Mouse (Mus musculus): ENCODE data around the gene Ccdc97.
A peak's percentile ranks its signal among the peaks of the same experiment; 100 is the strongest.
"Not testable (repeated sequence)": the region's sequence is repeated elsewhere in the genome, so short reads cannot be mapped to it uniquely, and the experiment has no call there.

Ccdc97 gene

DNA sequence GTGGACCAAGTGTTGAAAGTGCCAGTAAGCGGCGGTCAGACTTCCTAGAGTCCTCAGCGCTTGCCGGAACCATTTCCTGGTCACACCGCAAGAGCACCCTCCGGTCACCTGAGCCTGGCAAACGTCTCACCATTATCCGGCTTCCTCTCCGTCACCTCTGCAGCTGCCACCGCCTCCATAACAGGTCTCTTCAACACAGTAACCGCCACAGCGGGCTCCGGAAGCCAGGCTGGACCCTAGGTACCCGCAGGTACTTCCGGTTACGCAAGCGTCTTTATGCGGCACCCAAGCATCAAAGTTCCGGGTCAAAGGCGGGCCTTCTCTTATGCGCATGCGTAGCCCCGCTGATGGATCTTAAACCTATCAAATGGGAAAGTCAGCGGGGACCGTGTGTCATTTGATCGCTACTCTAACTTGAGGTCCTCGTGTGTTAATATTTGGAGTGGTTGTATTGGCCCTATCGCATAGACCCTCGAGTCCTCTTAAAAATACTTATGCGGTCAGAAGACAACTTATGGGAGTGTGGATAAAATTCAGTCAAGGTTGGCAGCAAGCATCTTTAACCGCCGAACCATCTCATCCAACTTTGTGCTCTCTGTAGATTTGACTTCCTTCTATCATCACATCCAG lies at the start of gene Ccdc97:
Ccdc97 (minus strand) TSS at position 301 of the 630 bp plus-strand sequence.
- peak; percentile 94 to 95 for DNase-seq

DNA sequence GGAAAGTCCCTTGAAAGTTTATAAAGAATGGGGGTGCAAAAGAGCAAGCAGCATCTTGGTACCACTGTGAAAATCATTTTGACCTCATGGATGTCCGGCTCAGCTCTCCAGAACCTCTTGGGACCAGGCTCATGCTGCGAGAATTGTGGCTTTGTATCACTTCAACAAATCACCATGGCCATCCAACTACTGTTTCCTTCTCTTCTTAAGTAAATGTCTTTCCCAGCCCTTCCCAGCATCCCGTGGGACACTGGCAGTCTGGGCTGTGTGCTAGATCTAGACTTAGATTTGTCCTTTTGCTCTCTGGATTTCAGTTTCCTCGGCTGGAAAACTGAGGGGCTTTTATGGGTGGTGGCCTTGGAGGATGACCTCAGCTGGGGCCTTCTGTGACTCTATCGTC lies 49.3 kb upstream of the Ccdc97 start:
- no peak for DNase-seq

DNA sequence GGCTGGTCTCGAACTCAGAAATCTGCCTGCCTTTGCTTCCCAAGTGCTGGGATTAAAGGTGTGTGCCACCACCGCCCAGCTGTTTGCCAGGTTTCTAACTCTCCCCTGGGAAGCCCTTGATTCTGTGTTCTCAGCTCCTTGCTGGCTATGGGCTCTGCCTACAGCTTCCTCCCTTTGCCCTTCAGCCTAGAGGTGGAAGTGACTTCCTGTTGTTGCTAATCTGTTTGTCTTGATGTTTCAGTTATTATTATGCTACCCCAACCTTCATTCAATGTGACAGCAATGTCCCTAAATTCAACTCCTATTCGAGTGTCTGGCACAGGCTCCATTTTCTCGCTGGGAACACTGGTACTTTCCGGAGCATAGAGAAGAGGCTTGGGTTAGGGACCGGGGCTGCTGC lies 47.2 kb upstream of the Ccdc97 start:
- DNase-seq = no peak

DNA sequence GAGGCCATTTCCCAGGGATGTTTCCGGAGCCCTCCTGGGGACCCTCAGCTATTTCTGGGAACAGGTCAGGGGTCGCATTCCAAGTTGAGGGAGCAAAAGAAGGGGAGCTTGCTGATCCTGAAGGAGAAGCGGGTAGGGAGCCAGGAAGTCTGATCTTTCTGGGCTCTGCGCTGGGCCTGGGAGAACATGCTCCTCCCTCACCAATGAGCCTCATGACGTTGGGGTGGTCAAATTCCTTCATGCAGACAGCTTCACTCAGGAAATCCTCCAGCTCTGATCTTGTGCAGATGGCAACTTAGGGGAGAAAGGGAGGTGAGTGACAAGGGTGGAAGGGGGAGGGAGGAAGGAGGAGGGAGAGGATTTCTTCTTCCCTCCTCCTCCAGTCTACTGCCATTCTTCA lies 45.3 kb upstream of the Ccdc97 start:
- DNase-seq = no peak

DNA sequence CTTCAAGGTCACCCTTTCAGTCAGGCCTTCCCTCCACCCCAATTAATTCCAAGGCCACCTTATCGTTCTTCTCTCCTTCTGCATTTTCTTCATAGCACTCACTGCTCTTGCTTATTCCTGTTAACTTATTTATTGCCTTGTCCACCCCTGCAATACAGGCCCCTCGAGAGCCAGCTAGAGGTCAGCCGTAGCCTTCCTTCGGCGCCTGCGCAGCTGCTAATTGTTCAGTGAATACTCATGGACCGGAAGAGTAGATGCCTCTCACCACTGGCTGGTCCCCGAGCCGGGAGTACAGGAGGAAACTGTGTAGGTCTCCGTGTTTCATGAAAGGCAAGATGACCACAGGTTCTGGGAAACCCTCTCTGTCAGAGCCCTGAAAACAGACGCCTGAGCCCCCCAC lies 44.8 kb upstream of the Ccdc97 start:
- no peak for DNase-seq

DNA sequence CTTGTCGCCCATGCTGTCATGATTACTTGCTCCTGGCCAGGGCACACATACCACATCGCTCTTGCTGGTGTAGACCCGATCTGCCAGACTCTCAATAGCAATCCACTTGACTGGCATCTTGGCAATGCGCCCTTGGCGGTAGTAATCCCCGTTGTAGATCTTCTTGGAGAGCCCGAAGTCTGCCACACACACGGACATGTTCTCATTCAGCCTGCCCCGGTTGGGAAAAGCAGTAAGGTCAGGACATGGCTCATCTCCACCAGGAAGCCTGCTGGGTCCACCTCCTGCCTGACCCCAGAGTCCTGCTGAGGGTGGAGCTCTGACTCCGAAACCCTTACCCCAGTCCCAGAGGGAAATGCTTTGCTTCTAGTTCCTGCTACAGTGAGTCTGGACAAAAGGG lies 42.5 kb upstream of the Ccdc97 start:
- peak in 1 of 2 experiments; percentile 40 for DNase-seq

DNA sequence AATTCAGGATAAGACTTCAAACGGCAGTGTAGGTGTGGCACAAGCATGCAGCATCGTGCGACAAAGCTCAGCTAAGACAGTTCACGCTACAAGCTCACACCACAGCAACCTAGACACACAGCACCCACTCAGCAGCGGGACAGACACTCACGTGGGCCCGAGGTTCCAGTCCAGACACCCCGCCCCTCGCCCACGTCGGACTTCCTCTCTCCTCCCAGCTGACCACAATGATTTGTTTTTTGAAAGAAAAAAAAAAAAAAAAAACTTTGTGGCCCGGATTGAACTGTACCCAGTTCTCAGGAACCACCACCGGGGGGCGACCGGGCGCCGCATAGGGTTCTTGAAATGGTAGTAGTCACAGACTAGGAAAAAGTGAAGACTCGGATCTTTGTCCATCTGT lies 37.1 kb upstream of the Ccdc97 start:
- peak; percentile 90 to 96 for DNase-seq

DNA sequence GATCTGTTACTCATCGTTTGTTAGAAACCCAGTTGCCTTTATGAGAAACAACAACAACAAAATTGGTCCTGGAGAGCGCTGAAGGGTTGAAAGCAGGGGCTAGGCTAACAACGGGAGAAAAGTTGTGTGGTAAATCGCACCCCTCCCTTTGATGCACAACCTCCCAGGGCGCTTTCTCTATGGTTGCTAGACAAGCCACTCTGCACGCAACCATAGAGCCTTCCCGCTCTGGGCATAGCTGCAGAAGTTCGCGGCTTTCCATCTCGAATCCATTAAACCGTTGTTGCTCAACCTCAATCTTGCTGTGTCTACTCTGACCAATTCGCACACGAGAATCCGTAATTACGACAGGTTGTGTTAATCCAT lies 36.6 kb upstream of the Ccdc97 start:
- peak in 1 of 2 experiments; percentile 79 for DNase-seq

DNA sequence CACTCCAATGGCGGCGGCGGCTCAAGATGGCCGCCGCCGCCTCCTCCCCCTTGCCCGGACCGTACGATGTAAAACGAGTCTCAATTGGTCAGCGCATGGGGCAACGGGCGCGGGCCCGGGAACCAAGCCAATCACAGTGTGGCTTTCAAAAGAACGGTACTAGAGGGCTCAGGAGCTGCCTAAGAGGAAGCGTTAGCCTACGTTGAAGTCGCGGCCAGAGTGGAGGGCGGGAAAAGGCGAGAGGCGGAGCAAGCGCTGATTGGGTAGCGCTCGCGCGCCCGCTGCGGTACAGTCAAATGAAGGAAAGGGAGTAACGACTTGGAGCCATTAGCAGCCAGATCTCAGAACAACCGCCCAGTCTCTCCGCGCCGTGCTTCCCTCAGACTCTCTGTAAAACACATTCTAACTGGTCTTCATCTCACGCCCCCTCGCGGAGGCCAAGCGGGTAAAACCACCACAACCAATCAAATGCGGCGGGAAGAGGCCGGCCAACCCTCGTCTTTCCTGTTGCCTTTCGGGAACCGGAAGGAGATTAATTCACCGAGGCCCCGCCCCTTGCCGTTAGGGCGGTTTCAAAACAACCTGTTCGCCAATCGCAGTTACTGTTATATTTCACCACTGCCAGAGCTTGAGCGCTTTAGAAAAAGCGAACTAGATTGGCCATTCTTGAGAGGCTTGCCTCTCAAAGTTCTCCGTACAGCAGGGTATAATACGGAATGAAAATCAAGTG lies 36.0 kb upstream of the Ccdc97 start, which contains the start of gene Hnrnpul1:
Hnrnpul1 (minus strand) TSS at position 20 of the 730 bp plus-strand sequence.
- peak; percentile 100 for DNase-seq

DNA sequence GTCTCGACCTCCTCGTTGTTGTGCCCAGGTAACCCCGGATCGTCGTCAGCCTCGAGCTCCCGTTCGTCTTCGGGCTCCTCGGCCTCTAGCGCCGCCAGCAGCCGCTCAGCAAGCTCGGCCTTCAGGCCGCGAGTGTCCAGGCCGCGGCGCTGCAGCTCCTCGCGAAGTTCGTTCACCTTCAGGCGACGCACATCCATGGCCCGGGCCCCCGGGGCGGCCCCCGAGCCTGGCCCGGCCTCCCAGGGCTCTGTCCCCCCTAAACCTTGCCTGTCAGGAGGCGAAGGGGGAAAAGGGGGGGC lies 35.5 kb upstream of the Ccdc97 start:
- no peak for DNase-seq

DNA sequence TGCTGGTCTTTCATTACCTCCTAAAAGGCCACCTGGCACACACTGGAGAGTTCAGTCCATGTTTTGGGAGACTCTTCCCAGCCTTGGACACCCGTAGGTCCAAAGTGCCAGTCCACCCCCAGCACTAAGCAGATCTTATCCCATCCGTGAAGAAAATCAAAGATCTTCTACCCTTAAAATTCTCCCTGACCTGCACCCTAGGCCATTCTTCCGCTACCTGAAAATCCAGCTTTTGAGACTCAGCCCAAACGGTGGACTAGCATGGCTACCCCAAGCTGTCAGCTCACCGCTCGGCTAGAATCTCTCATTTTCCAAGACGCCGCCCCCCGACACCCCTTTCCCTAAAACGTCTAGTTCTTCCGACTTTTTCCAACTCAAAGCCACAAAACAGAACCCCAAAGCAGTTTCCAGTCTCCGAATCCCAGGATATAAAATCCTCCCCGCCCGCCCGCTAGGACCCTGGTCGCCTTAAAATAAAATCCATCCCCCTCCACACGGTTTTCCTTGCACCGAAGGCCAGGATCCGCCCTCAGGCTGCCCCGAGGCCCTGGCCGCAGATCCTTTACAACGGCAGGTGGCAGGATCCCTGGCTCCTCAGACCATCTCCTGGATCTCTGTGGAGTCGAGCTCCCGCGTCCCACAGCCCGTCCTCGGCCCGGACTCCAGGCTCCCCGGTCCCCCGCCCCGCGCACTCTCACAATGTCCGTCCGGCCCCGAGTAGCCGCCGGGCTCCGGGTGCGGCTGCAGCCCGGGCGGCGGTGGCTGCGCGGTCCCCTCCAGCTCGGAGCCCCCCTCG lies 35.0 kb upstream of the Ccdc97 start:
- peak; percentile 12 to 69 for DNase-seq

DNA sequence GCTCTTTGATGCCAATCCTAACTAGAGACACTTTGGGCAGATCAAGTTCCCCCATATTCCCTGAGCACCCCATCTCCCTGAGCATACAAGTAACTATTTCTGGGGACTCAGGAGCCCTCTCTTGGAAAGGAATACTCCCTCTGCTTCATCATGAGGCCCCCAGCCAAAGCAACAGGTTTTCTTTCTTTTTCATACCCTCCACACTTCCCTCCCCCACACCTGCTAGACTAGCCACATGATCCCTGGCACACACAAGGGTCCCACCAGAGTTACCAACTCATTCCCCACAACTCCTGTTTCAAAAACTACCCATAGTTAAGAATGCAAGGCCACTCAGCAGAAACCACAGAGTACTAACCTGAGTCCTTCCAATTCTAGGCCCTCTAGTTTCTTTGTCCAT lies 34.2 kb upstream of the Ccdc97 start:
- DNase-seq = peak in 1 of 2 experiments; percentile 15

DNA sequence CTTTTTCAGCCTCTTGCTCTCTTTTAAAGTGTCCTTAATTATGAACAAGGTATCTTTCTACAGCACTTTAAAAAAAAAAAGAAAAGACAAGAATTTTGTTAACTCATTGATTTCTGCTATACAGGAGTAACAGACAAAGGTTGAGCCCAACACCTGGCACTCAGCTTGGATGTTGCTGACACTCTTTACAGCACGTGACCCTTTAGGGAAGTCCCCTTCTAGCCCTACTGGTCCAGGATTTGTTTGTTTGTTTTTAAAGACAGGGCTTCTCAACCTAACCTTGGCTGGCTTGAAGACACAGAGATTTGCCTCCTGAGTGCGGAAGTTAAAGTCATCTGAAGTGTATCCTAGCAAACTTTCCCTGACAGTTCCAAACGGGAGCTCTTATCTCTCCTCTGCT lies 28.0 kb upstream of the Ccdc97 start:
- no peak for DNase-seq

DNA sequence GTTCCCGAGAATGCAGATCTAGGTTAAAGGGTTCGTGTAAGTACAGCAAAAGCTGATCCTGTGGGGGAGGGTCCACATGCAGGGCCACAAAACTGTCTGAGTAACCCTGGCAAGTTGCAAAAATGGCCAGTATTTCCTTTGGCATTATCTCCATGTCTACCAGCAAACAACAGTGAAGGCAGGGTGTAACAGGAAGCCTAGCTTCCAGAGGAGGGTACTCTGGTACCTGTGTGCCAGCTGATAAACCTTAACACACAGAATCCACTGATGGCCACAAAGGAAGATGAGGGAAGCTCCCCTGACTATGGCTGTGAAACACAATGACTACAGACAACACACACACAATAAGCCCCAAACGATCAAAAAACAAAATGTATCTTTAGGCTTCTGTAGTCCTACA lies 19.4 kb upstream of the Ccdc97 start:
- no peak for DNase-seq

DNA sequence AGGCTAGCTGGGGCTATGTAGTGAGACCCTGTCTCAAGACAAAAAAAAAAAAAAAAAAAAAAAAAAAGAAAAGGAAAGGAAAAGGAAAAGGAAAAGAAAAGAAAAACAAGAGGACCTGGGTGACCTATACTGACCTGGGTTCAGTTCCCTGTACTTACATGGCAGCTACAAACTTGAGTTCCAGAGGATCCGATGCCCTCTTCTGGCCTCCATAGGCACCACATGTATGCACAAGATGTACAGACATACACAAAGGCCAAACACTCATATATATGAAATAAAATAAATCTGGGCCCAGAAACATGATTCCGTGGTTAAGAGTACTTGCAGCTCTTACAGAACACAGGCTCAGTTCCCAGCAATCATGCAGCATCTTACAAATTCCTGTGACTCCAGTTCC lies 18.0 kb upstream of the Ccdc97 start:
- no peak for DNase-seq

DNA sequence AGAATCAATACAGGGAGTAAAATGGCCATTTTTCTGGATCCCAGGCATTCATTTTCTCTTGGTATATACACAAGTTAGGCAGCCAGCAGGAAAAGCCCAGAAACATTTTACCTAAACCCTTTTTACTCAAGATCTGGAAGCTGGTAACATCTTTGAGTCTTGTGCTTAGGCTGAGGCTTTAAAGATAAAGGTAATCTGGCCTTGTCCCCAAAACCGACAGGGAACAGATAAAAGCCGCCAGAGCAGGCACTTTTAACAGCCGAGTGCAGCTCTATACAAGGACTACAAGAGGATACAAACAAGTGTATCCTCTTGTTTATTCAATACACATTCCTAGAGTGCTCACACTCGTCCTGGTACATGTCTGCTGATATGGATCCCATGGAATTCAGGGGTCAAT lies 16.1 kb upstream of the Ccdc97 start:
- DNase-seq = no peak

DNA sequence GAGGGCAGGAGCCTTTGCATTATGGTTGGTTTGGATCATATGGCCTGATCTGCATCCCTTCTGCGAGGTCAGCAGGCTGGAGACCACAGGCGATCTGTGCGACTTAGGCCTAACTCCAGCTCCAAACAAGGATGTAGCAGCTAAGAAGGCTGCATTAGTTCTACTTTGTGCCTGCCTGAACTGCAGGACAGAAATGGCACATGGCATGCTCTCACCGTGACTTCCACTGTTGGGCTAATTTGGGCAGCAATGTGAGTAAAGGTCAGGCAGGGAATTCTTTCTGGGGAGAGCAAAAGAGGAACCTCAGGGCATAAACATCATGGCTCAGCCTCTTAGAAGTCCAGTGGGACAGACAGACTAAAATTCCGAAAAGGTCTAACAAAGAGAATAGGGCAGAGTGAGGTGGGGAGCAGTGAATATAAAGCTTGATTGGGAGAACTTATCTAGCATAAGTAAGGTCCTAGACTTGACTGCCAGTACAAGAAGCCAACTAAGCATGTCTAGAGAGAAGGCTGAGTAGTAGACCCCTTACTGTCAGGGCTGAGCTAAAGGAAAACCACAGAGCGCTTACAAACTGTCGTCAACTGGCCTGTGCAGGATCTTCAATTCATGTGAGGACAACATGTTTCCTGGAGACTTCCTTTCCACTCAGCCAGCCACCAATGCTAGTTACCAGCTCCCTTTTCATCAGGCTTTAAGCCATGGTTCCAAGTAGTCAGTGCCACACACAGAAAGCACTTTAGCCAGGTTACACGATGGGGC lies 12.6 kb upstream of the Ccdc97 start:
- no peak for DNase-seq

DNA sequence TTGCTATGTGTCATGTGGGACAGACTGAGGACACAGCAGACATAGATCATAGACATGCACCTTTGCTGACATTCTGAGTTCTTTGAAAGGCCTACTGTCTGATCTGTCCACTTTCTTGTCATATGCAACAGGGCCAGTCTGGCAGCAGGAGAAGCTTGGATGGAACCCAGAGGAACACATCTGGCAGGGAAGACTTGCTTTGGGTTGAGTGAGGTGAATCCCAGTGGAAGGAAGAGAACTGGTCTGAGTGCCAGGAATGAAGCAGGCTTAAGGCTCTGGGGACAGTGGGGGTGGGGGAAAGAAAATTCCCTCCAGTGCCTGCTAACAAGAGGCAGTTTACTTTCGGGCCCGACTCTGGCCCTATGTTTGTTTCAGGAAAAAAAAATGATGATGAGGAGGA lies 11.0 kb upstream of the Ccdc97 start:
- DNase-seq = no peak

DNA sequence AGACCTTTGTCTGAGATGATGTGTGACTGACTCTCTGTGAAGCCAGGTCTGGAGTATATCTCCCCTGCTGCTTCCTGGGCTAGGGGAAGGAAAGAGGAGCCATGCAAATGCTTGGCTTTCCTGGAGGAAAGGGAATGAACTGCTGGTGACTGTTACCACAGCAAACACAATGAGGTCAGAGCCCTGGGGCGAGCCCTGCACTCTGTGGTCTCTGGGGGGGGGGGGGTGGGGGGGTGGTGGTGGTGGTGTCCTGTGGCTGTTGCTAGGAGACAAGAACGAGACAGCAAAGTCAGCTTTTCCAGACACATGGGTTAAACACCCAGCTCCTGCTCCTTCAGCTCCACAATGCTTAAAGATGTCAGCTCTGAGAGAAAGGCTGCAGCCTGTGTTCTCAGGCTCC lies 10.5 kb upstream of the Ccdc97 start:
- DNase-seq = no peak

DNA sequence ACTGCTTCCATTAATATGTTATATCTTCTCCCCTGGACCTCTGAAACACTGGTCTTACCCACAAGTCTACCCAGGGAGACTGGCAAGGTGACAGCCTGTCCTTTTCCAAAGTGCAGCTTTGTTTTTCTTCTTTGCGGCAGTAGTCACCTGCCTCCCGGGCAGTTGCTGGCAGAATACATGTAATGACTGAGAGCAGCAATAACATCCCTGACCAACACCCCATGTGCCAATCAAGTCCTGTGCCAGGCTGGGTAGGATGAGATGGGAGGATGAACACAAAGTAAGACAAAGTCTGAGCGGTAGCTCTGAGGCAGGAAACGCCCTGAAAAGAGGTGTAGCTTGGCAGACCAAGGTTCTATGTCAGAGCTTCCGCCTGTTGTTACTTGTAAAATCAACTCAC lies 8.9 kb upstream of the Ccdc97 start:
- DNase-seq = no peak

DNA sequence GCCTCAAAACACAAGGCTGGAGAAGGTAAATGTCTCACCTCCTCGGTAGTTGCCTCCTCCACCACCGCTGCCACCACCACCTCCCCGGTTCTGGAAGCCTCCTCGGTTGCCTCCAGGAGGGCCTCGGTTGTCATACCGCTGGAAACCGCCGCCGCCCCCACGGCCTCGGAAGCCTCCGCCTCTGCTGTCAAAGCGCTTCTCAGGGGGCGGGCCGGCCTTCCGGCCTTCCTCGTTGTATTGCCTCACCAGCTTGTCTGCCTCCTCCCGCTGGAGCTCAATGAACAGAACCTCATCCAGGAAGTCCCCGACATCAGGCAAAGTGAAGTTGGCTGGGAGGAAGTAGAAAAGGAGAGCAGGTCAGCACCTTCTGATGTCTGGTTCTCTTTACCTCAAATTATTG lies 7.0 kb upstream of the Ccdc97 start:
- DNase-seq = no peak

DNA sequence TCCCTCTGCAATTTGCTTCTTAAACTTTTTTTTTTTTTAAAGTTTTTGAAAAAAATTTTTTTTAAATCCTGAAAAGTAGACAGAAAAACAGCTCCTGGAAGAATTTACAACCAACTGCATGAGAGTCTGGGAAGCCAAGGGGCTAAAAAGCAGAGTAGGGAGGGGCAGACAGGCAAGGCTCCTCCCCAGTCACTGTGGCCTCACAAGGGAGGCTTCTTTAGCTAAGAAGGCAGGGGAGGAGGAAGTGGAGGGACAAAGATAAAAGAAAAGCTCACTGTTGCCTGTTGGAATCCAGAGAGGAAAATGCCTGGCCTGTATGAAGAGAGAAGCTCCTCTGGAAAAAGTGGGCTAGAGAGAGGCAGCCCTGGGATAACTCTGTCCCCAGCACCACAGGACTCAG lies 2.9 kb upstream of the Ccdc97 start:
- DNase-seq = not testable (repeated sequence)

DNA sequence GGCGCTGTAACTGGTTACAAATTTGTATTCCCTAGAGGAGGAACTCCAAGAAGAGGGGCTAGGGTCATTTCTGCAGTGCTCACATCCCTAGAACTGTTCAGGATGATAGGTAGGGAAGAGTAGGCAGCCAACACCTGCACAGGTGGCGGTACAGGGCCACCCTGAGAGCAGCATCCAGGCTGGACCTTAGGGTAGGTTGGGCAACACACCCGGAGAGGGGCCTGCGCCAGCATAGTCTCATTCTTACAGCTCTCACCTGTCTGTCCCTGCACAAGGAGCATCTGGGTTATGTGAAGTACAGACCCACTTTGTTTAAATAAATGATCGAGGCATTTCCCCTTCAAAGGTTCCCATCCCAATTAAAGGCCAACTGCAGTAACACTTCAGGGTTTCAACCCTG lies 1.9 kb upstream of the Ccdc97 start:
- no peak for DNase-seq
